Mouse (Mus musculus) liver, adult 2 months (tissue): Measurements from ENCODE around the gene Tti1.
A peak's percentile ranks its signal among the peaks of the same experiment; 100 is the strongest.

Experiments
- CTCF ChIP-seq: fragments of 200-500 bp; IDR thresholded peaks from 2 replicates; pipeline ENCODE4 v1.5.1; 2011; ENCODE audit warnings: low read depth, low read length, control low read depth
- POLR2A ChIP-seq: fragments of 200-500 bp; IDR thresholded peaks from 2 replicates; pipeline ENCODE4 v1.6.1; 2011; ENCODE audit warnings: low read length, control low read depth; ENCODE audit not compliant: insufficient read depth; ENCODE audit errors: extremely low read depth

GRCm38 (mm10) chr2:157932655-157933054, 95.6 kb downstream of the Tti1 start:
- peak; percentile 23; the same call in 1 of the 2 replicates for TF ChIP-seq CTCF
- TF ChIP-seq POLR2A = no peak
